Mouse (Mus musculus) erythroblast, embryonic 14.5 days (primary cell): ENCODE data around the gene Rab40b.

Experiments used
- GATA1 ChIP-seq: IDR thresholded peaks from 2 replicates; pipeline ENCODE4 v1.6.1; 2012; ENCODE audit warnings: low read length, inconsistent platforms, mixed read lengths
- TAL1 ChIP-seq: IDR thresholded peaks from 3 replicates; pipeline ENCODE4 v1.6.1; 2012; ENCODE audit warnings: low read length, inconsistent platforms, mixed read lengths

- no peak for TF ChIP-seq GATA1
- no peak for TF ChIP-seq TAL1
These were observed 47.8 kb downstream of the Rab40b start for GRCm38 (mm10) chr11:121340287-121340686.
